Mouse (Mus musculus): ENCODE measurements at regions not wholly inside any gene's neighbourhood (a gene's known extent, or its start where the extent isn't known, plus 50 kb on each side); places are given as distances from the start of the nearest gene placed in this dataset.

DNA sequence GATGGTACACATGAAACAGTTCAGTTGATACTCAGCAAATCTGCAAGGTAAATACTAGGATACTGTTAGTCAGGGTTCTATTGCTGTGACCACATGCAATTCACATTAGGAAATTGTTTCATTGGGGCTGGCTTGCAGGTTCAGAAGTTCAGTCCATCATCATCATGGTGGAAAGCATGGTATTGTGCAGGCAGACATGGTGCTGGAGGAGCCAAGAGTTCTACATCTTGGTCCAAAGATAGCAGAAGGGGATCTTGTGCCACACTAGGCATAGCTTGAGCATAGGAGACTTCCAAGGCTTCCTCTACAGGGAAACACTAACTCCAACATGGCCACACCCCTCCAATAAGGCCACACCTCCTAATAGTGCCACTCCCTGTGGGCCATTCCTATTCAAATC, 99.1 kb downstream of the Ier5 start:
- no peak for DNase-seq
- H3K4me3 ChIP-seq (ENCODE audit: control insufficient read depth, insufficient read depth, low read length) = no peak overlapping the region
- TF ChIP-seq CTCF (IDR thresholded peaks at IDR 0.05; ENCODE audit: borderline replicate concordance, control insufficient read depth, extremely low read depth, insufficient read depth, low read length, poor library complexity) (no peak), POLR2A (IDR thresholded peaks at IDR 0.05; ENCODE audit: control insufficient read depth, extremely low read depth, insufficient read depth, low read length, poor library complexity) (no peak)
- H3K27me3 ChIP-seq (ENCODE audit: control insufficient read depth, insufficient read depth, low read length) = no peaks in the 10 kb centered on the region
- no peaks in the 10 kb centered on the region for H3K4me1 ChIP-seq (replicated peaks; ENCODE audit: control insufficient read depth, insufficient read depth, low read length)
- no peak overlapping the region for H3K27ac ChIP-seq (ENCODE audit: control insufficient read depth, insufficient read depth, low read length)
- H3K36me3 ChIP-seq (ENCODE audit: control insufficient read depth, insufficient read depth, low read length) = no peaks in the 10 kb centered on the region

GRCm38 (mm10) chr1:154999501-155000131, 99.8 kb downstream of the Ier5 start:
- 90% methylated on average over 9 of the region's 9 CpGs for WGBS
- Histone ChIP-seq H3K27me3 (ENCODE audit: control insufficient read depth, insufficient read depth, low read length) (no peaks in the 10 kb centered on the region), H3K4me1 (replicated peaks; ENCODE audit: control insufficient read depth, insufficient read depth, low read length) (no peaks in the 10 kb centered on the region), H3K36me3 (ENCODE audit: control insufficient read depth, insufficient read depth, low read length) (no peaks in the 10 kb centered on the region), H3K4me3 (ENCODE audit: control insufficient read depth, insufficient read depth, low read length) (no peak overlapping the region), H3K27ac (ENCODE audit: control insufficient read depth, insufficient read depth, low read length) (no peak overlapping the region)
- no peak for DNase-seq
- no peak for TF ChIP-seq POLR2A (IDR thresholded peaks at IDR 0.05; ENCODE audit: control insufficient read depth, extremely low read depth, insufficient read depth, low read length, poor library complexity)
- TF ChIP-seq CTCF (IDR thresholded peaks at IDR 0.05; ENCODE audit: borderline replicate concordance, control insufficient read depth, extremely low read depth, insufficient read depth, low read length, poor library complexity) = no peak

- H3K36me3 ChIP-seq (ENCODE audit: control insufficient read depth, insufficient read depth, low read length) = no peaks in the 10 kb centered on the region
- H3K27me3 ChIP-seq (ENCODE audit: control insufficient read depth, insufficient read depth, low read length) = no peaks in the 10 kb centered on the region
- no peak for DNase-seq
- H3K4me1 ChIP-seq (replicated peaks; ENCODE audit: control insufficient read depth, insufficient read depth, low read length) = no peaks in the 10 kb centered on the region
- WGBS = 80% methylated on average over 9 of the region's 9 CpGs
- TF ChIP-seq POLR2A (IDR thresholded peaks at IDR 0.05; ENCODE audit: control insufficient read depth, extremely low read depth, insufficient read depth, low read length, poor library complexity) (no peak), CTCF (IDR thresholded peaks at IDR 0.05; ENCODE audit: borderline replicate concordance, control insufficient read depth, extremely low read depth, insufficient read depth, low read length, poor library complexity) (no peak)
- no peak overlapping the region for H3K27ac ChIP-seq (ENCODE audit: control insufficient read depth, insufficient read depth, low read length)
- H3K4me3 ChIP-seq (ENCODE audit: control insufficient read depth, insufficient read depth, low read length) = no peak overlapping the region
Observed at GRCm38 (mm10) chr1:154995778-154996390, 103.6 kb downstream of the Ier5 start.

DNA sequence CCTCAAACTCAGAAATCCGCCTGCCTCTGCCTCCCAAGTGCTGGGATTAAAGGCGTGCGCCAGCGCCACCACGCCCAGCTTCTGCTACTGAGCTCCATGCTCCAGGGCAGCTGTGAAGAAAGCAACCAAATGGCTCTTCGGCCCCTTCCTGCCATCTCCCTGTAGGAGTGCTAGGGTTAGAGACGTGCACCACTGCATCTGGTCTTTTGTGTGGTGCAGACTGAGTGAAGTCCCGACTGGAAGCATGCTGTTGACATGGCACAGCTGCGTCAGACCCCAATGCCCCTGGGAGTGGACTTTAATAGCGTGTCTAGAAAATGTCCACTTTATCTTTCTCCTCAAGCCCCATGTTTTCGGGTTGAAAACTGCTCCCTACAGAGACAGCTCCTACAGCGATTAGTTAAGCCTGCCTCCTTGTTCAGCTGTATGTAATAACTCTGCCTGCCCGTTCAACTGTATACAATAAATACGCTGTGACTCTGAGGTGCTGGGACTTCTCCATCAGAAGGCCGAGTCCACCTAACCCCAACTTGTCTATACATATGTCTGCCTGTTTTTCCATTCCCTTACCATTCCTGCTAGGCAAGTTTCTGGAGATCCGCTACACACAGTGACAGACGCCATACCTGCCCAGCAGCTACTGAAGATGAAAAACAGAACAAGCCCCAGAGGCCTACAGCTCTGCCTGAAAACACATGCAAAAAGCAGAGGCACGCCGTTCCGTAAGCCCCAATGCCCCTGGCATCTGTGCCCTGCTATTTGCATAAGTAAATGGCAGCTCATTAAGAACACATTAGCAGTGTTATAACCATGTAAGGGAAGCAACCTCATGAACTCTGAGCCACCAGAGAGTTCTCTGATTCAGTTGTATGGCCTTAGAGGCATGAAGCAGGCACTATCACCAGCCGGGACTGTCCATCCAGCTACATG, 105.2 kb downstream of the Ier5 start:
- no peaks in the 10 kb centered on the region for H3K4me1 ChIP-seq (replicated peaks; ENCODE audit: control insufficient read depth, insufficient read depth, low read length)
- 95% methylated on average over 21 of the region's 21 CpGs for WGBS
- H3K4me3 ChIP-seq (ENCODE audit: control insufficient read depth, insufficient read depth, low read length) = no peak overlapping the region
- H3K36me3 ChIP-seq (ENCODE audit: control insufficient read depth, insufficient read depth, low read length) = no peaks in the 10 kb centered on the region
- H3K27ac ChIP-seq (ENCODE audit: control insufficient read depth, insufficient read depth, low read length) = no peak overlapping the region
- H3K27me3 ChIP-seq (ENCODE audit: control insufficient read depth, insufficient read depth, low read length) = no peaks in the 10 kb centered on the region
- TF ChIP-seq POLR2A (IDR thresholded peaks at IDR 0.05; ENCODE audit: control insufficient read depth, extremely low read depth, insufficient read depth, low read length, poor library complexity) = no peak
- no peak for TF ChIP-seq CTCF (IDR thresholded peaks at IDR 0.05; ENCODE audit: borderline replicate concordance, control insufficient read depth, extremely low read depth, insufficient read depth, low read length, poor library complexity)
- no peak for DNase-seq

- H3K36me3 ChIP-seq (ENCODE audit: control insufficient read depth, insufficient read depth, low read length) = no peaks in the 10 kb centered on the region
- no peak overlapping the region for H3K27ac ChIP-seq (ENCODE audit: control insufficient read depth, insufficient read depth, low read length)
- no peaks in the 10 kb centered on the region for H3K4me1 ChIP-seq (replicated peaks; ENCODE audit: control insufficient read depth, insufficient read depth, low read length)
- no peak overlapping the region for H3K4me3 ChIP-seq (ENCODE audit: control insufficient read depth, insufficient read depth, low read length)
- no peaks in the 10 kb centered on the region for H3K27me3 ChIP-seq (ENCODE audit: control insufficient read depth, insufficient read depth, low read length)
- 94% methylated on average over 7 of the region's 7 CpGs for WGBS
- TF ChIP-seq CTCF (IDR thresholded peaks at IDR 0.05; ENCODE audit: borderline replicate concordance, control insufficient read depth, extremely low read depth, insufficient read depth, low read length, poor library complexity) (no peak), POLR2A (IDR thresholded peaks at IDR 0.05; ENCODE audit: control insufficient read depth, extremely low read depth, insufficient read depth, low read length, poor library complexity) (no peak)
- DNase-seq = no peak
Observed at GRCm38 (mm10) chr1:154983325-154983724, 99.0 kb upstream of the Cacna1e start.

DNA sequence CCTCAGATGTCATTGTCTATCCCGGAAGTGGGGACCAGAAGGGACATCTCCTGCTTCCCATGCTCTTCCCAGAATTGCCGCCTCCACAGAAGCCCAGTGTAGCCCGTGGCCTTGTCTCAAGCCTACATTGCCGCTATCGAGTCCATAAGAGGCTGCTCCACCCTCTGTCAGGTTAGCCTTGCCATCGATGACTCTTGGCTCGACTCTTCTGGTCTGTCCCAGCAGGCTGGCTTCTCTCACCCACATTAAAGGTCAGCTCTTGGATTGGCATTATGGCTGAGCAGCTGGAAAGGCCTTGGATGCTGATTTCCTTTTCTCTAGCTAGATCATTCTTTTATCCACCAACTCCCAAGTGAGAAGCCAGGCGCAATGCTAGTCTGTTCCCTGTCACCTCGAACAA, 98.5 kb upstream of the Cacna1e start:
- no peaks in the 10 kb centered on the region for H3K36me3 ChIP-seq (ENCODE audit: control insufficient read depth, insufficient read depth, low read length)

More for the DNA sequence above, 98.5 kb upstream of the Cacna1e start:
- Histone ChIP-seq H3K27ac (ENCODE audit: control insufficient read depth, insufficient read depth, low read length) (no peak overlapping the region), H3K4me1 (replicated peaks; ENCODE audit: control insufficient read depth, insufficient read depth, low read length) (no peaks in the 10 kb centered on the region), H3K27me3 (ENCODE audit: control insufficient read depth, insufficient read depth, low read length) (no peaks in the 10 kb centered on the region), H3K4me3 (ENCODE audit: control insufficient read depth, insufficient read depth, low read length) (no peak overlapping the region)
- 95% methylated on average over 9 of the region's 9 CpGs for WGBS
- no peak for DNase-seq
- no peak for TF ChIP-seq CTCF (IDR thresholded peaks at IDR 0.05; ENCODE audit: borderline replicate concordance, control insufficient read depth, extremely low read depth, insufficient read depth, low read length, poor library complexity)
- TF ChIP-seq POLR2A (IDR thresholded peaks at IDR 0.05; ENCODE audit: control insufficient read depth, extremely low read depth, insufficient read depth, low read length, poor library complexity) = no peak
